Mouse (Mus musculus): ENCODE measurements around the gene Mgat3. TPM values are rescaled to one million over a fixed set of nuclear protein-coding genes. Genes with fewer than 3 reads are reported as not detected.
A peak's percentile ranks its signal among the peaks of the same experiment; 100 is the strongest.

Gene Mgat3
- polyA plus RNA-seq, 1 experiment = 23.9 TPM

DNA sequence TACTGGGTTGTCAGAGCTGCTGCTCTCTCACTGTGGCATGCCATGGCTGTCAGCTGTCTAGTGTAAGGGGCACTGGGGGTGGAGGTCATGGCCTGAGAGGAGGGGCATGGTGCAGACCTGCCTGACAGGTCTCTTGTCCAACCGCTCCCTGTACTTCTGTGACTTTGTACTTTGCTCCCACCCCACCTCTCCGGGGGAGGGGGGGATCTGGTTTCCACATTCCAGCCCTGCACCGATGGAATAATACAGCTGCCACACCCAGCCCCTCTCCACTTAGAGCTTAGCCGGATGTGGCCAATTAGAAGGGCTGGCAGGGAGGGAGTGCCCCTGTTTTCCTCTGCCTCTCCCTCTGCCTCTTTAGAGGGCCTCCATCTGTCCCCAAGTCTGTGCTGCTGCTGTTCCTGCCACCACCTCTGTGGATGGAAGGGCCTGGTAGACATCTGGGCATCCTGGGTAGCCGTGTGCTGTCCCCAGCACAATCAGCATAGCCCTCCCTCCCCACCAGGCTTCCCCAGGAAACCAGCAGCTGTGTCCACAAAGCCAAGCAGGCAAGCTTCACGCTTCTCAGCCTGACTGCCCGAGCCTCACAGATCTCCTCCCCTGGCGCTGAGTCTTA, 14.1 kb upstream of the Mgat3 start:
- TF ChIP-seq CTCF (IDR thresholded peaks at IDR 0.05; ENCODE audit: insufficient read depth, low read length) (no peak), POLR2A (IDR thresholded peaks at IDR 0.05; ENCODE audit: borderline replicate concordance, extremely low read depth, low read depth, low read length) (peak; percentile 48; the same call in 1 of the 2 replicates)
- Histone ChIP-seq H3K4me1 (ENCODE audit: control insufficient read depth, insufficient read depth, low read length) (peaks cover 4% of the 10 kb centered on the region; the same call in 1 of the 2 replicates), H3K4me3 (replicated peaks; ENCODE audit: extremely low read depth, low read depth, low read length) (no peak overlapping the region)
- DNase-seq = peak; percentile 46
- 37% methylated on average over 8 of the region's 8 CpGs for WGBS

DNA sequence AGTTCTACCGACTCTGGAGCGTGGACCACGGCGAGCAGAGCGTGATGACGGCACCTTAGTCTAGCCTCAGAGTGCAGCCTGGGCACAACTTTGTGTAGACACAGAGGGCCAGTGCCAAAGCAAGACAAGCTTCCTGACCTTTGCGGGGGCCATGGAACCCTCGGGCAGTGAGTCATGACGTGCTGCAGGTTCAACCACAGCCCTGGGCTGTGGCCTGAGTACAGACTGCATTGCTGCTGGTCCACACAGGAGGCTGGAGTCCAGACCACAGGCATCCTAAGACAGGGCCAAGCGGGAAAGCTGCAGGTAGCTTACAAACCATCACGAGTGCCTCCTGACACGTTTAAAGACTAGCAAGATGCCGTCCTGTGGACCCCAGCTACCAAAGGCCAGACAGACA, 13.3 kb upstream of the Mgat3 start:
- WGBS = 79% methylated on average over 13 of the region's 13 CpGs
- TF ChIP-seq CTCF (IDR thresholded peaks at IDR 0.05; ENCODE audit: insufficient read depth, low read length) = no peak
- no peak for TF ChIP-seq POLR2A (IDR thresholded peaks at IDR 0.05; ENCODE audit: borderline replicate concordance, extremely low read depth, low read depth, low read length)

DNA sequence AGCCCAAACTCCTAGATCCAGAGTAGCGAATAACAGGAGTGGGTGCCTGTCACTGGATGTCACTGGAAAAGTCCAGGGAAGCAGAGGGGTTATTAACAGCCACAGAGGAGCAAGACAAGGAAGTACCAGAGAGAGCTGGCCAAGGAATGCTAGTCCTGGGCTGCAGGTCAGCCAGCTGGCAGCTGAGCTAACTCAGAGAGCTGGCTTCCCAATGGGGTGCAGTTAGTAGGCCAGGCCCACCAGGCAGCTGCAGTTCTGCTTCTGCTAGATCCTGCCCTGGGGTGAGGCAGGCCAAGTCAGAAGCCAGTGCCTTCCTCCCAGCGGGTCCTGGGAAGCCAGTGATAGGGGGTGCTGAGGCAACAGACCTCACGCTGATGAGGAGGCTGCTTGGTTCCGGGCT, 12.8 kb upstream of the Mgat3 start:
- TF ChIP-seq CTCF (IDR thresholded peaks at IDR 0.05; ENCODE audit: insufficient read depth, low read length) (no peak), POLR2A (IDR thresholded peaks at IDR 0.05; ENCODE audit: borderline replicate concordance, extremely low read depth, low read depth, low read length) (no peak)
- 84% methylated on average over 4 of the region's 4 CpGs for WGBS
- Histone ChIP-seq H3K4me3 (replicated peaks; ENCODE audit: extremely low read depth, low read depth, low read length) (no peak overlapping the region), H3K4me1 (ENCODE audit: control insufficient read depth, insufficient read depth, low read length) (peaks cover 4% of the 10 kb centered on the region; the same call in 1 of the 2 replicates)
- no peak for DNase-seq

More for the DNA sequence above, 13.3 kb upstream of the Mgat3 start:
- Histone ChIP-seq H3K4me1 (ENCODE audit: control insufficient read depth, insufficient read depth, low read length) (peaks cover 4% of the 10 kb centered on the region; the same call in 1 of the 2 replicates), H3K4me3 (replicated peaks; ENCODE audit: extremely low read depth, low read depth, low read length) (no peak overlapping the region)
- DNase-seq = no peak

DNA sequence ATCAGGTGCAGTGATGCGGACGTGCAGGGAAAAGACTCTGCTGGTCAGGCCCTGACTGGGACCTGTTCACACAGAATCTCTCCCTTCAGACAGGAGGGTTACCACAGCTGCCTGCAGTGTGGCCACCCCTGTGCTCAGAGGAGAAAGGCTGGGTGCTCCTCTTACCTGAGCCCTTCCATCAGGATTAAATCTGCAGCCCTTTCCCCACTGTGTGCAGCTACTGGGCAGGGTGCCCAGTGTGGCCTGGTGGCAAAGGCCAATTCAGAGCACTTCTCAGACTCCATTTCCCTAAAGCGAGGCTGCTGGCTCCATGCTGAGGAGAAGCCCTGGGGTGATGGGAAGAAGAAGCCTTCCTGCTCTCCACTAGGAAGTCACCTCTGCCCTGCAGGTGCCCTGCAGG, 12.3 kb upstream of the Mgat3 start:
- Histone ChIP-seq H3K4me3 (replicated peaks; ENCODE audit: extremely low read depth, low read depth, low read length) (no peak overlapping the region), H3K4me1 (ENCODE audit: control insufficient read depth, insufficient read depth, low read length) (peaks cover 4% of the 10 kb centered on the region; the same call in 1 of the 2 replicates)
- no peak for DNase-seq
- WGBS = 87% methylated on average over 3 of the region's 3 CpGs
- TF ChIP-seq CTCF (IDR thresholded peaks at IDR 0.05; ENCODE audit: insufficient read depth, low read length) (no peak), POLR2A (IDR thresholded peaks at IDR 0.05; ENCODE audit: borderline replicate concordance, extremely low read depth, low read depth, low read length) (no peak)

DNA sequence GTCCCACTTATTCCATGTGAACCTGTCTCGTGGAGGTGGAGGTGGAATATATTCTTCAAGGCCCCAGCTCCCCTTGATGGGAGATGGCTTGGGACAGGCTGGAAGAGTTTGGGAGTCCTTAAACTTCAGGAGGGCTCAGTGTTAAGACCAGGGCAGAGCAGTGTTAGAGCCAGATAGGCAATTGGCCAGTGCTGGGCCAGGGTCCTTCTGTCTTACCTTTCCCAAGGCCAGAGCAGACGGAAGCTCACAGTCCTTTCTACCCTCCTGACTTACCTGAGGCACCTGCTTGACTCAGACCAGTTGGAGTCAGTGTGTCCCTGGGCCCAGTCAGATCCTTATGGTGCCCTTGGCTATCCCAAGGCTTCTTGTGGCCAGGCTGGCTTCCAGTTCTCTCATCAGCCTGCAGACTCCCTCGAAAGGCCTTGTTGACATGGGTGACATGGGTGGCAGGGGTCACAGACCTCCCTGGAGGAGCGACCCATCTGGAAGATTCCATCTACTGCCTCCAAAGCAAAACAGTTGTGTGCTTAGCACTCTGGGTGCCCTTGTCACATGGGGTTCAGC, 11.0 kb upstream of the Mgat3 start:
- Histone ChIP-seq H3K4me1 (ENCODE audit: control insufficient read depth, insufficient read depth, low read length) (peaks cover 4% of the 10 kb centered on the region; the same call in 1 of the 2 replicates), H3K4me3 (replicated peaks; ENCODE audit: extremely low read depth, low read depth, low read length) (no peak overlapping the region)
- no peak for DNase-seq
- no peak for TF ChIP-seq CTCF (IDR thresholded peaks at IDR 0.05; ENCODE audit: insufficient read depth, low read length)
- TF ChIP-seq POLR2A (IDR thresholded peaks at IDR 0.05; ENCODE audit: borderline replicate concordance, extremely low read depth, low read depth, low read length) = no peak
- 75% methylated on average over 4 of the region's 4 CpGs for WGBS

DNA sequence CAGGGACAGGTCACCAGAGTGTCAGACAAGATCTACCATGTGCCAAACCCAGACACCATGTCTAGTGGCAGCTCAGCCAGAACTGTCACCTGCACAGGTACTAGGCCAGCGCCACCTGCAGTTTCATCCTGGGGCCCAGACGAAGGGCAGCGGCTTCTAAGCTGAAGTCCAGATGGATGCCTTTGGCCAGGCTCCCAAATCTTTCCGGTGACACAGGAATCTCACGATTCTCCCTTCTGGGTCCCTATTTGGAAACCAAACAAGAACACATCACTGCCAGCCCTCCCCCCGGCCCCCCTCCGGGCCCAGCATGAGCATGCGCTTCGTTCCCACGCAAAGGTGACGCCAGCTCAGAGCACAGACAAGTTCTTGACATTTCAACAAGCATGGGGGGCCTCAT, 10.2 kb upstream of the Mgat3 start:
- 75% methylated on average over 11 of the region's 11 CpGs for WGBS
- no peak overlapping the region for H3K4me3 ChIP-seq (replicated peaks; ENCODE audit: extremely low read depth, low read depth, low read length)
- TF ChIP-seq CTCF (IDR thresholded peaks at IDR 0.05; ENCODE audit: insufficient read depth, low read length) = no peak
- no peak for TF ChIP-seq POLR2A (IDR thresholded peaks at IDR 0.05; ENCODE audit: borderline replicate concordance, extremely low read depth, low read depth, low read length)
- DNase-seq = no peak
- H3K4me1 ChIP-seq (ENCODE audit: control insufficient read depth, insufficient read depth, low read length) = peaks cover 4% of the 10 kb centered on the region; the same call in 1 of the 2 replicates

DNA sequence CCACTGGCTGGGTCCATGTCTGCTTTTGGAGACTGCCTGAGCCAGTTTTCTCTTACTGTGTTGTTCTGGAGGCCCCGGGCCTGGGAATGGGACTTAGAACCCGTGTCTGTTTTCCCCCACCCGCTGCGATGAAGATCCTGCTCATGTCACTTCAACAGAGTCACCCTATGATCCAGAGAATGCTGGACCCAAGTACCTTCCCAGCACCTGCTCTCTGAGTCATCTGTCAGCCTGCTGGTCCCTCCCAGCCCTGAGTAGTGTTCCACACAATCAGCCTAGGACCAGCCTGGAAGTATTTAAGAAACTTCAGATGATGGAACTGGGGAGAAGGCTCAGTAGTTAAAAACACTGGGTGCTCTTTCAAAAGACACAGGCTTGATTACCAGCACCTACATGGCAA, 9.8 kb upstream of the Mgat3 start:
- no peak for DNase-seq
- 83% methylated on average over 4 of the region's 4 CpGs for WGBS
- peaks cover 4% of the 10 kb centered on the region; the same call in 1 of the 2 replicates for H3K4me1 ChIP-seq (ENCODE audit: control insufficient read depth, insufficient read depth, low read length)
- TF ChIP-seq CTCF (IDR thresholded peaks at IDR 0.05; ENCODE audit: insufficient read depth, low read length) = no peak
- no peak for TF ChIP-seq POLR2A (IDR thresholded peaks at IDR 0.05; ENCODE audit: borderline replicate concordance, extremely low read depth, low read depth, low read length)
- no peak overlapping the region for H3K4me3 ChIP-seq (replicated peaks; ENCODE audit: extremely low read depth, low read depth, low read length)

DNA sequence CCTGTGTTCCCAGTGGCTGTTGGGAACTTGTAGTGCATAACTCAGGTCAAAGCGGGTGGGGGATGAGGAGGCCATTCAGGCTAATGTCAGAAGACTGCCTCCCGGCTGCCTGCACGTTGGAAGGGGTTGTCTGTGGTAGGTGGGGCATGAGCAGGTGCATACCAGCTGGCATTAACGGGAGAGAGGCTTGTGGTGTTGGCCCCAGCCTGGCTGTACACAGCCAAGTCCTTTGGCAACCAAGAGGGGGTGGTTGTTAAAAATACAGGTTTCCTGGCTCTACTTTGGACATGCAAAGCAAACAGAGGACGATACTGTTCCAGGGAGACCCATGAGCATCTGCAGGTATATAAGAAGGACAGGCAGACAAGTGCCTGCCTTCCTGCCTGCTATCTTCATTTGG, 8.1 kb upstream of the Mgat3 start:
- Histone ChIP-seq H3K4me3 (replicated peaks; ENCODE audit: extremely low read depth, low read depth, low read length) (no peak overlapping the region), H3K4me1 (ENCODE audit: control insufficient read depth, insufficient read depth, low read length) (no peaks in the 10 kb centered on the region)
- no peak for TF ChIP-seq CTCF (IDR thresholded peaks at IDR 0.05; ENCODE audit: insufficient read depth, low read length)
- no peak for TF ChIP-seq POLR2A (IDR thresholded peaks at IDR 0.05; ENCODE audit: borderline replicate concordance, extremely low read depth, low read depth, low read length)
- WGBS = 37% methylated on average over 5 of the region's 5 CpGs
- DNase-seq = no peak

DNA sequence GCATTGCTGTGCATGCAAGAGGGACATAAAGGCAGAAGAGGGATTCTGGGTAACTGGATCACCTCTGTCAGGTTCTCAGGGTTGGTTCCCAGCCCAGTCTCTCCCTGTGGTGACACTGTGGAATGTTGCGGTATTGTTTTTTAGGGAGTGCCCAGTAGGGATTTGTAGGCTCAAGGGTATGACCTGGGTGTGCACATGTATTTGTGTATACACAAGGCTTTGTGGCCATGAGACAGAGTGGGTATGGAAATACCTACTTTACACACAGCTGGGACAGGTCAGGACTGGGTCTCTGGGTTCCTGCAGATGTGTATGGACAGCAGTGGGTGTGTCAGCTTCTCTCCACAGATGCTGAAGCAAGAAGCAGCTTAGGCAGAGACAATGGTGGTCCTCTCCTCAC, 4.0 kb upstream of the Mgat3 start:
- no peak for DNase-seq
- H3K4me3 ChIP-seq (replicated peaks; ENCODE audit: extremely low read depth, low read depth, low read length) = no peak overlapping the region
- WGBS = 90% methylated on average over 1 of the region's 1 CpGs
- no peaks in the 10 kb centered on the region for H3K4me1 ChIP-seq (ENCODE audit: control insufficient read depth, insufficient read depth, low read length)
- TF ChIP-seq CTCF (IDR thresholded peaks at IDR 0.05; ENCODE audit: insufficient read depth, low read length) (no peak), POLR2A (IDR thresholded peaks at IDR 0.05; ENCODE audit: borderline replicate concordance, extremely low read depth, low read depth, low read length) (no peak)

DNA sequence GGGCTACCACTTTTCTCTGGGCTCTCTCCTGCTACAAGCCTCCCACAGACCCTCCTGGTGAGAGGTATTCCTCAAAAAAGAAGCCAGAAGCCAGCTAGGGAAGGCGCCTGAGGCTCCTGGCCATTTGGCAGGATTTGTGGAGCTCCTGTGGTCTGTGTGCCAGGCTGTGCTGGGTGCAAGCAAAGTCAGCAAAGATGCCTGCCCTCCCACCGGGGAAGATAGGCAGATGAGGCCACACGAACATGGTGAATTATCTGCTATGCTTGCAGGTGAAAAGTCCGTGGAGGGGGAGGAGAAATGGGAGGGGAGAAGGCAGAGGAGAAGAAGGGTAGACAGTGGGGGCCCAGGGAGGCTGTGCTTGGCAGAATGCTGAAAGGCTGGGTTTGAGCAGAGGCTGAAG, 3.2 kb upstream of the Mgat3 start:
- no peaks in the 10 kb centered on the region for H3K4me1 ChIP-seq (ENCODE audit: control insufficient read depth, insufficient read depth, low read length)
- TF ChIP-seq POLR2A (IDR thresholded peaks at IDR 0.05; ENCODE audit: borderline replicate concordance, extremely low read depth, low read depth, low read length) = no peak
- no peak for TF ChIP-seq CTCF (IDR thresholded peaks at IDR 0.05; ENCODE audit: insufficient read depth, low read length)
- no peak overlapping the region for H3K4me3 ChIP-seq (replicated peaks; ENCODE audit: extremely low read depth, low read depth, low read length)
- 40% methylated on average over 4 of the region's 4 CpGs for WGBS
- no peak for DNase-seq
